Mouse (Mus musculus) left cerebral cortex, postnatal 36 days (tissue): ENCODE data around the gene H2-T23. TPM values are rescaled to one million over a fixed set of nuclear protein-coding genes. Genes with fewer than 3 reads are reported as not detected.
"Not testable (repeated sequence)": the region's sequence is repeated elsewhere in the genome, so short reads cannot be mapped to it uniquely, and the experiment has no call there.

Experiments used
- DNase-seq, 2 experiments: peaks; one replicate each; pipeline ENCODE4 v3.0.0; 2021 to 2022; ENCODE audit warnings: low spot score in 2 of 2, mixed read lengths in 1 of 2
- intact Hi-C: fragments of 180-260 bp; cut with DNase I; formaldehyde crosslinking; loops from one replicate; pipeline ENCODE4 v1.15.1; 2025
- total RNA-seq, 2 experiments: library from RNA; stranded (reverse); gene quantifications; 2 replicates each; pipeline ENCODE4 v1.2.3; 2021

The H2-T23 gene
- 10 to 100 TPM; 12.6 to 15.1 TPM for total RNA-seq

- intact Hi-C loops: not testable (repeated sequence)
- peak in 1 of 2 experiments; percentile 18 for DNase-seq
Measured at GRCm38 (mm10) chr17:36032351-36032875, at the start of gene H2-T23. Gene H2-T23 (minus strand): TSS chr17:36032855.

DNA sequence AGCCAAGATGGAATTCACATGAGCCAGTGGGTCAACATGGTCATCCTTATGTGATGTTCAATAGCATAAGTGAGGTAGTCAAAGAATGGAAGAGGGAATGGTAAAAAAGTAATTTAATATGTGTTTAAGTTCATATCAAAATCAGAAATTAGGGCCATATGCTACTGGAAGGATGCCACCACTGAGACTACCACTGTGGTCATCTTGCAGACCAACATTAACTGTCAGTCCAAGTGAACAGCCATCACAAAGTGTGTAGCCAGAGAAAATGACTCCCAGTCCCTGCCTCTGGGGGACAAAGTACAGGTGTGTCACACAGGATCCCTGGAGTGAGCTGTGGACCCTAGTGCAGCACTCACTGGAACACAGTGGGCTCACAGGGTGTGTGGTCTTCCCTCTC lies 49.2 kb upstream of the H2-T23 start:
- intact Hi-C loops, DNase-seq: not testable (repeated sequence)

- intact Hi-C loops: loop anchor here (10.0 kb wide), 2 partner anchors 74 to 134 kb away; partner anchors contain the start of gene H2-T3
- DNase-seq: peak; percentile 79 to 85
Measured at GRCm38 (mm10) chr17:36060829-36061228, 28.2 kb upstream of the H2-T23 start.

DNA sequence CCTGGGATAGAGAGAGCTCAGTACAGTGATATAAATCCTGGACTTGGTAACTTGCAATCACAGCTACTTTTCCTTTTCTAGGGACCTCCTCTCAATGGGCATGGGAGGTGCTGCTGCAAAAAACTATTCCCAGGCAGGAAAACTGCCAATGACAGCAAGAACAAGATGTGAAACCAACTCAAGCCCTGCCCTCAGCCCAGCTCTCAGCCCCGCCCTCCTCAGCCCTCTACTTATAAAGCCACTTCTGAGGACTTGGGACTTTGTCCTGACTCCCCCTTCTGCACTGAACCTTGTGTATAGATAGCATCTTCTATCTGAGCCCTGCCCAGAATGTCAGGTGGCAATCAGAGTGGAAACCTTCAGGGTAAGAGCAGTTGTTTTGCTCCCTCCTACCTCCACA lies 25.7 kb upstream of the H2-T23 start, which contains the start of gene Gm11127:
TSS of gene Gm11127 (minus strand) at position 10 of the 400 bp plus-strand sequence.
- DNase-seq, intact Hi-C loops: not testable (repeated sequence)

DNA sequence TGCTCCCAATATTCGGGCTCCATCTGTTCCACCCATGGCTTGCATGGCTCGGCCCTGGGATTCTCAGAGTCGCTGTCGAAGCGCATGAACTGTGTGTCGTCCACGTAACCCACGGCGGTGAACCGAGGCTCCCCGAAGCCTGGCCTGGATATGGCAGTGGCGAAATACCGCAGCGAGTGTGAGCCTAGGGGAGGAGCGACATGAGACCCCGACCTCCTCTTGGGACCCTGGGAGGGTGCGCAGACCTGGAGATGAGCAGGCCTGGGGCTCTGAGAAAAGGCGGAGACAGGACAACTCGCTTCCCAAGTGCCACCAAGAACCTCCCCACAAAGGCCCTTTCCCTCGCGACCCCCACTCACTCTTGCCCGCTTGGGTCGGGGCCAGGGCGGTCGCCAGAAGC lies 25.3 kb upstream of the H2-T23 start:
- intact Hi-C loops, DNase-seq: not testable (repeated sequence)

- no peak for DNase-seq
- intact Hi-C loops: no loop called here
Measured at GRCm38 (mm10) chr17:36043286-36043685, 10.6 kb upstream of the H2-T23 start.

DNA sequence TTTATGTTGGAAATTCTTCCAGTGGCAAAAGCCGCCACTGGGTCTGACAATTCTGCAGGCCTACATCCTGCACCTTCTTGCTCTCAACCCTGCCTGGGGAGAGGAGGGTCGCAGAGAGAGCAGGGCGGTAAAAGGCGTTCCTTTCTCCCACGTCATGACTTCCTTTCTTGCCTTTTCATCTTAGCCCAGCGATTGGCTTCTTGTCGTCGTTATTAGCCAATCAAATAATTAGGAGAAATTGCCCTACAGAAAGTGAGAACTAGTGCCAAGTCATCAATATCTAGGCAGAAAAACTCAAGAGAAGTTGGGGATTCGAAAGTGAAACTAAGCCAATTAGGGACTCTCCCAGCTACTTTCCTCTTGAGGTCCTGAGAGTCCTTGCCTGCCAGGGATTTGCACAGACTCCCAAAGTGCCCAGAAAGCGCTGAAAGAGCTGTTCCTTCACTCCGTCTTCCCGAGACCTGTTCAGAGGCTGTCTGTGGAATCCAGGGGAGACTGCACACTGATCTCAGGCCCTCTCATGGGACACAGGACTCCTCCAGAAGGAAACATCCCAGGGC lies 10.0 kb upstream of the H2-T23 start, which contains the start of the genes H2-T22 and Gm6034:
TSS of gene H2-T22 (minus strand) at position 138 of the 560 bp plus-strand sequence.
TSS of gene Gm6034 (plus strand) at position 352 of the 560 bp plus-strand sequence.
- DNase-seq: peak; percentile 38 to 48
- intact Hi-C loops: not testable (repeated sequence)

DNA sequence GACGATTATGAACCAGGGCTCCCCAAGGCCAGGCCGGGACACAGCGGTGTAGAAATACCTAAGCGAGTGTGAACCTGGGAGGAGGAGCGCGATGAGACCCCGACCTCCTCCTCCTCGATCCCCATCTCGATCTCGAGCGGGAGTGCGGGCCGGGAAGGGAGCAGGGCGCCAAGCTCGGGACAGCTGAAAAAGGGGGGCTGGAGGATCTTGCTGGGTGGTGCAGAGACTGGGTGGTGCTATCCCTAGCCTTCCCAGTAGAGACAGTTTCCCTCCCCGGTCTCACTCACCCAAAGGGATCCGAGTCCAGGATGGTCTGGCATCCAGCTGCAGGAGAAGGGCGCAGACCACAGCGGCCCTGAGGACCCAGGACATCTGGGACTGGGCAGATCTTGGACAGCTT lies 9.4 kb upstream of the H2-T23 start:
- intact Hi-C loops, DNase-seq: not testable (repeated sequence)

- intact Hi-C loops, DNase-seq: not testable (repeated sequence)
Measured at GRCm38 (mm10) chr17:36040604-36041003, 7.9 kb upstream of the H2-T23 start.

GRCm38 (mm10) chr17:36036126-36036525 lies 3.5 kb upstream of the H2-T23 start:
- DNase-seq, intact Hi-C loops: not testable (repeated sequence)

- intact Hi-C loops: loop anchor here (1.0 kb wide), 1 partner anchor 38 kb away; no protein-coding TSS in a partner anchor
- peak; percentile 33 to 42 for DNase-seq
Measured at GRCm38 (mm10) chr17:36035010-36035638, 2.5 kb upstream of the H2-T23 start.

- DNase-seq, intact Hi-C loops: not testable (repeated sequence)
Measured at GRCm38 (mm10) chr17:36034524-36034923, 1.9 kb upstream of the H2-T23 start.

GRCm38 (mm10) chr17:36031583-36032331 lies 898 bp downstream of the H2-T23 start:
- intact Hi-C loops: not testable (repeated sequence)
- DNase-seq: peak; percentile 49 to 56

- intact Hi-C loops: not testable (repeated sequence)
- peak in 1 of 2 experiments; percentile 9 for DNase-seq
Measured at GRCm38 (mm10) chr17:36030703-36031582, 1.7 kb downstream of the H2-T23 start.

- DNase-seq, intact Hi-C loops: not testable (repeated sequence)
Measured at GRCm38 (mm10) chr17:36030046-36030702, 2.5 kb downstream of the H2-T23 start.

- intact Hi-C loops: no loop called here
- DNase-seq: no peak
Measured at GRCm38 (mm10) chr17:36028879-36029619, 3.6 kb downstream of the H2-T23 start.

DNA sequence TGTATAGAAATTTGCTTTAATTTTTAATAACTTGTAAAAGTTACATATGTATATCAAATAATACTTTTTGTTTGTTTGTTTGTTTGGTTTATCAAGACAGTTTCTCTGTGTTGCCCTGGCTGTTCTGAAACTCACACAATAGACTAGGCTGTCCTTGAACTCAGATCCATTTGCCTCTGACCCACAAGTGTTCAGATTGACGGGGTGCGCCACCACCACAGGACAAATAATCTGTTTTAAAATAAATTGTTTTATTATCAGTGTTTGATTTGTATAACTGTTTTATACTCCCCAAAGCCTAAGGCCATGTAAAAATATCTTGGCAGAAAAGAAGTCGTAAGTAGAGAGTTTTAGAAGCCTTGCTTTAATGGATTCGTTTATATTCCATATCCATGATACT lies 5.0 kb downstream of the H2-T23 start:
- no peak for DNase-seq
- intact Hi-C loops: no loop called here

- intact Hi-C loops: no loop called here
- DNase-seq: no peak
Measured at GRCm38 (mm10) chr17:36025901-36026300, 6.8 kb downstream of the H2-T23 start.
